Mouse (Mus musculus) liver, embryonic 14.5 days (tissue): ENCODE data around the gene Ptk6. TPM values are rescaled to one million over a fixed set of nuclear protein-coding genes. Genes with fewer than 3 reads are reported as not detected.
A peak's percentile ranks its signal among the peaks of the same experiment; 100 is the strongest.

Experiments used
- ATAC-seq: fragments of 200-750 bp; cut with Nextera tagmentation; 2 replicates; pipeline ENCODE4 v1.8.0; 2017; ENCODE audit warnings: moderate number of reproducible peaks, mild to moderate bottlenecking, moderate library complexity; ENCODE audit not compliant: insufficient read depth
- DNase-seq, 3 experiments: peaks; one replicate each; pipeline ENCODE4 v3.0.0-alpha.2; 2012 to 2013; ENCODE audit warnings: low read depth in 3 of 3, low spot score in 3 of 3
- H3K27ac ChIP-seq: fragments of 300-500 bp; sonication (generic); 2 replicates; pipeline ENCODE4 v1.5.1; 2014; ENCODE audit warnings: moderate library complexity, mild to moderate bottlenecking, control low read depth, inconsistent platforms
- H3K27me3 ChIP-seq: fragments of 300-500 bp; sonication (generic); 2 replicates; pipeline ENCODE4 v1.6.1; 2014; ENCODE audit warnings: mild to moderate bottlenecking, low read length, moderate library complexity; ENCODE audit not compliant: control insufficient read depth, insufficient read depth
- H3K36me3 ChIP-seq: fragments of 300-500 bp; sonication (generic); replicated peaks from 2 replicates; pipeline ENCODE4 v1.6.1; 2014; ENCODE audit warnings: low read depth; ENCODE audit not compliant: control insufficient read depth, insufficient read depth
- H3K4me1 ChIP-seq, 2 experiments: fragments of 200-500 bp in 1 of 2; fragments of 300-500 bp in 1 of 2; sonication (generic) in 1 of 2; replicated peaks; 2 replicates each; pipeline ENCODE4 v1.6.1; 2012 to 2014; ENCODE audit warnings: antibody characterized with exemption in 1 of 2, inconsistent platforms in 1 of 2, low read length in 1 of 2; ENCODE audit not compliant: control insufficient read depth in 2 of 2, insufficient read depth in 2 of 2
- H3K4me2 ChIP-seq: fragments of 300-500 bp; sonication (generic); 2 replicates; pipeline ENCODE4 v1.6.1; 2014; ENCODE audit warnings: low read depth, mild to moderate bottlenecking, control low read depth, moderate library complexity
- H3K4me3 ChIP-seq, 2 experiments: fragments of 200-500 bp in 1 of 2; fragments of 300-500 bp in 1 of 2; sonication (generic) in 1 of 2; 2 replicates each; pipeline ENCODE4 v1.5.1; 2012 to 2014; ENCODE audit warnings: low read depth in 2 of 2, low read length in 2 of 2, mild to moderate bottlenecking in 2 of 2, control low read depth in 1 of 2, inconsistent platforms in 1 of 2, moderate library complexity in 1 of 2; ENCODE audit not compliant: insufficient read depth in 1 of 2
- H3K9ac ChIP-seq: fragments of 300-500 bp; sonication (generic); replicated peaks from 2 replicates; pipeline ENCODE4 v1.6.1; 2014; ENCODE audit warnings: mild to moderate bottlenecking, control low read depth, moderate library complexity
- H3K9me3 ChIP-seq: fragments of 300-500 bp; sonication (generic); 2 replicates; pipeline ENCODE4 v1.6.1; 2016; ENCODE audit warnings: low read length, mixed read lengths; ENCODE audit not compliant: control insufficient read depth
- CTCF ChIP-seq: IDR thresholded peaks from 2 replicates; pipeline ENCODE4 v1.5.1; 2016; ENCODE audit warnings: antibody characterized with exemption, low read depth, control low read depth
- EP300 ChIP-seq: IDR thresholded peaks from 2 replicates; pipeline ENCODE4 v1.6.1; 2016; ENCODE audit warnings: antibody characterized with exemption, low read depth
- WGBS: fragments of 180-500 bp; shearing (Covaris S2); extraction: QIAGEN DNeasy Blood & Tissue Kit; methylation state at CpG from one replicate; pipeline ENCODE4 v1.1.7; 2014; ENCODE audit not compliant: insufficient replicate concordance; 5-methylcytosine and 5-hydroxymethylcytosine counted together
- polyA plus RNA-seq, 2 experiments: library from polyadenylated mRNA; depleted of rRNA in 1 of 2; stranded (reverse) in 1 of 2; unstranded in 1 of 2; fragments of >200 nt; fragmentation: Nextera tagmentation in 1 of 2; extraction: Ambion mirVana in 1 of 2; gene quantifications; 2 replicates each; pipeline versions ENCODE4 v1.2.1 to v1.2.3; 2012 to 2014

Ptk6 gene
- polyA plus RNA-seq, 2 experiments = 0.06 TPM; not detected in 1

- Histone ChIP-seq H3K4me2 (peak overlapping the region; percentile 58), H3K4me1 (no peaks in the 10 kb centered on the region), H3K9ac (no peak overlapping the region), H3K27ac (no peak overlapping the region), H3K36me3 (no peaks in the 10 kb centered on the region), H3K27me3 (peaks cover 18% of the 10 kb centered on the region), H3K9me3 (no peaks in the 10 kb centered on the region), H3K4me3 (peak overlapping the region in 1 of 2 experiments; percentile 15; a peak in 2 of 4 replicates)
- no peak for DNase-seq
- TF ChIP-seq CTCF (no peak), EP300 (no peak)
- ATAC-seq = no peak
- WGBS = 18% methylated on average over 31 of the region's 31 CpGs
Observed at GRCm38 (mm10) chr2:181148318-181148955, 54.2 kb downstream of the Ptk6 start.

DNA sequence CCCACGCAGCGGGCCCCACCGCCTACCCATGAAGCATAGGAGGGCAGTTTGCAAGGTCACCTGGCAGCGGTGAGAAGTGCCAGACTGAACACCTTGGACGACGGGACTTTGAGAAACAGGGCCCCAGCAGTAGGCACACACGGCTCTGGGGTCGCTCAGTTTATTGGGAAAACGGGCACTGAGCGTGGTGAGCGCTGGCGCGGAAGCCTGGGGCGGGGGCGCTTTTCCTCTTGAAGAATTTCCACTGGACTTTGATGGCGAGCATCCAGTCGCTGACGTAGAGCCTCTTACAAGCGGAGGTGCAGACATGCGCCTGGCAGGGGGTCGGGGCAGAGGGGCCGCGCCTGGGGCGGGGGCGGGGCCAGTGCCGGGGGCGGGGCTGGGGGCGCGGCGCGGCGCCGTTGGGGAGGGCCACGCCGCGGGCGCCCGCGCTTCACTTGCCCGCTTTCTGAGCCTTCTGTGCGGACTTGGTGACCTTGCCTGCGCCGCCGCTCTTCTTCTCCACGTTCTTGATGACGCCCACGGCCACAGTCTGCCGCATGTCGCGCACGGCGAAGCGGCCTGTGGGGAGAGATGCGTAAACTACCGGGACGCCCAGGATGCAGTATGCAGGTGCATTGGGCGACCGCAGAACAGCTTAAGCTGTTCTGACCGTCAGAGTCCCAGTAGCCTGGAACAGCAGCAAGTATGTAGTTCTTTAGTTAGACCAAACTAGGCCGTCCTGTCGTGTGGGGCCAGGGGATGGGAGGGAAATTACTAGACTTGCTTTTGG, 54.9 kb downstream of the Ptk6 start:
- ATAC-seq (no peak), DNase-seq (no peak)
- Histone ChIP-seq H3K36me3 (no peaks in the 10 kb centered on the region), H3K27me3 (peaks cover 18% of the 10 kb centered on the region), H3K4me3 (peak overlapping the region; percentile 15 to 32; a peak in 3 of 4 replicates), H3K9me3 (no peaks in the 10 kb centered on the region), H3K27ac (no peak overlapping the region), H3K4me2 (peak overlapping the region; percentile 58), H3K9ac (no peak overlapping the region), H3K4me1 (no peaks in the 10 kb centered on the region)
- WGBS = 1% methylated on average over 56 of the region's 61 CpGs
- no peak for TF ChIP-seq EP300
- TF ChIP-seq CTCF = no peak

DNA sequence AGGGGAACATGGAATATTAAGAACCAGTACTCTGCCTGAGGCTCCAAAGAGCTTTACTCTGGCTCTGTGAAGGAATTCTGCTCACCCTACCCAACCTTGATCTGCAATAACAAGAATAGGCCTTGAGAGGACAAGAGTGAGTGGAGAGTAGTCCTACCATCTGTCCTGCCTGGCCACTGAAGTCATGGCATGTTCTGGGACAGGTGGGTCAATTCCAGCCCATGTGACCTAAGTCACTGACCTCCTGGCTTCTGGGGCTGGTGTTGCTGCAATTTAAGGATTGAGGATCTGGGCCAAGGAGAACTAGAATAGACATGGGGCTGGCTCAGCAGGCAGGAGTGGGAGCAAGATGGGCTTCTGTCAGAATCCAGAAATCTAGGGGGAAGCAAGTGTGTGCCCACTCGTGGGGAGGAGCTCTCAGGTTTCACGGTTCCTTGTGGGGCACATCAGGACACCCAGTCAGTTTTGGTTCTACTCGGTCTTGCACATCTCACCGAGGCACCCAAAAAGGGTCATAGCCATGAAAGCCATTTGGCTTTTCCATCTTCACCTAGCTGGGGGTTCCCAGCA, 55.5 kb downstream of the Ptk6 start:
- Histone ChIP-seq H3K9me3 (no peaks in the 10 kb centered on the region), H3K27me3 (peaks cover 18% of the 10 kb centered on the region), H3K4me1 (no peaks in the 10 kb centered on the region), H3K36me3 (no peaks in the 10 kb centered on the region), H3K4me2 (no peak overlapping the region), H3K9ac (no peak overlapping the region), H3K4me3 (no peak overlapping the region), H3K27ac (no peak overlapping the region)
- 26% methylated on average over 4 of the region's 4 CpGs for WGBS
- ATAC-seq = no peak
- TF ChIP-seq EP300 (no peak), CTCF (no peak)
- no peak for DNase-seq

GRCm38 (mm10) chr2:181144675-181145074, 57.9 kb downstream of the Ptk6 start:
- H3K27ac ChIP-seq = no peak overlapping the region
- H3K36me3 ChIP-seq = no peaks in the 10 kb centered on the region
- H3K4me1 ChIP-seq = no peaks in the 10 kb centered on the region
- peaks cover 18% of the 10 kb centered on the region for H3K27me3 ChIP-seq
- WGBS = 40% methylated on average over 2 of the region's 2 CpGs
- H3K4me3 ChIP-seq = no peak overlapping the region
- no peak overlapping the region for H3K4me2 ChIP-seq
- no peak for ATAC-seq
- TF ChIP-seq CTCF (no peak), EP300 (no peak)
- no peak for DNase-seq
- H3K9me3 ChIP-seq = no peaks in the 10 kb centered on the region
- H3K9ac ChIP-seq = no peak overlapping the region

Other genes with a start within 250 kb of the Ptk6 start
- 1.0 and 1.1 TPM in 2 replicates for gene Nkain4, start 248.1 kb downstream of the Ptk6 start, polyA plus RNA-seq (2012; rRNA removed)
- gene Nkain4, start 248.1 kb downstream of the Ptk6 start, polyA plus RNA-seq (2014; fragmentation: Nextera tagmentation; extraction: Ambion mirVana) = 1.3 and 1.5 TPM in 2 replicates
- gene Arfgap1, start 235.6 kb downstream of the Ptk6 start, polyA plus RNA-seq (2012; rRNA removed) = 14.4 and 20.6 TPM in 2 replicates
- gene Arfgap1, start 235.6 kb downstream of the Ptk6 start, polyA plus RNA-seq (2014; fragmentation: Nextera tagmentation; extraction: Ambion mirVana) = 16.6 and 18.8 TPM in 2 replicates
- 0.11 and 0.20 TPM in 2 replicates for gene Col20a1, start 216.3 kb downstream of the Ptk6 start, polyA plus RNA-seq (2012; rRNA removed)
- 0.04 TPM in 1 of 2 replicates, not detected in the other for gene Col20a1, start 216.3 kb downstream of the Ptk6 start, polyA plus RNA-seq (2014; fragmentation: Nextera tagmentation; extraction: Ambion mirVana)
- gene Chrna4, start 159.2 kb downstream of the Ptk6 start, polyA plus RNA-seq (2012; rRNA removed) = 0.71 and 0.98 TPM in 2 replicates
- gene Chrna4, start 159.2 kb downstream of the Ptk6 start, polyA plus RNA-seq (2014; fragmentation: Nextera tagmentation; extraction: Ambion mirVana) = 0.50 and 1.1 TPM in 2 replicates
- gene Kcnq2, start 67.5 kb downstream of the Ptk6 start, polyA plus RNA-seq (2012; rRNA removed) = 0.06 and 0.16 TPM in 2 replicates
- gene Kcnq2, start 67.5 kb downstream of the Ptk6 start, polyA plus RNA-seq (2014; fragmentation: Nextera tagmentation; extraction: Ambion mirVana) = 0.06 and 0.08 TPM in 2 replicates
- 0.06 TPM in 1 of 2 replicates, not detected in the other for gene Eef1a2, start 45.8 kb downstream of the Ptk6 start, polyA plus RNA-seq (2012; rRNA removed)
- gene Eef1a2, start 45.8 kb downstream of the Ptk6 start, polyA plus RNA-seq (2014; fragmentation: Nextera tagmentation; extraction: Ambion mirVana) = not detected in 2 replicates
- 44.6 and 63.1 TPM in 2 replicates for gene Ppdpf, start 15.5 kb downstream of the Ptk6 start, polyA plus RNA-seq (2012; rRNA removed)
- 115 TPM in 2 replicates for gene Ppdpf, start 15.5 kb downstream of the Ptk6 start, polyA plus RNA-seq (2014; fragmentation: Nextera tagmentation; extraction: Ambion mirVana)
- gene Srms, start 10.4 kb upstream of the Ptk6 start, polyA plus RNA-seq (2012; rRNA removed) = 0.15 and 0.19 TPM in 2 replicates
- 0.22 and 0.39 TPM in 2 replicates for gene Srms, start 10.4 kb upstream of the Ptk6 start, polyA plus RNA-seq (2014; fragmentation: Nextera tagmentation; extraction: Ambion mirVana)
- 0.22 and 0.25 TPM in 2 replicates for gene Fndc11, start 17.2 kb upstream of the Ptk6 start, polyA plus RNA-seq (2012; rRNA removed)
- gene Fndc11, start 17.2 kb upstream of the Ptk6 start, polyA plus RNA-seq (2014; fragmentation: Nextera tagmentation; extraction: Ambion mirVana) = 0.14 and 0.24 TPM in 2 replicates
- 4.2 and 4.6 TPM in 2 replicates for gene Helz2, start 39.2 kb upstream of the Ptk6 start, polyA plus RNA-seq (2012; rRNA removed)
- 1.6 and 2.0 TPM in 2 replicates for gene Helz2, start 39.2 kb upstream of the Ptk6 start, polyA plus RNA-seq (2014; fragmentation: Nextera tagmentation; extraction: Ambion mirVana)
- gene Gmeb2, start 85.2 kb upstream of the Ptk6 start, polyA plus RNA-seq (2012; rRNA removed) = 11.0 and 12.2 TPM in 2 replicates
- 7.6 and 10.3 TPM in 2 replicates for gene Gmeb2, start 85.2 kb upstream of the Ptk6 start, polyA plus RNA-seq (2014; fragmentation: Nextera tagmentation; extraction: Ambion mirVana)
- 0.06 and 1.0 TPM in 2 replicates for gene Stmn3, start 111.7 kb upstream of the Ptk6 start, polyA plus RNA-seq (2012; rRNA removed)
- gene Stmn3, start 111.7 kb upstream of the Ptk6 start, polyA plus RNA-seq (2014; fragmentation: Nextera tagmentation; extraction: Ambion mirVana) = 0.09 TPM in 1 of 2 replicates, not detected in the other
- 39.1 and 40.3 TPM in 2 replicates for gene Rtel1, start 117.0 kb upstream of the Ptk6 start, polyA plus RNA-seq (2012; rRNA removed)
- gene Rtel1, start 117.0 kb upstream of the Ptk6 start, polyA plus RNA-seq (2014; fragmentation: Nextera tagmentation; extraction: Ambion mirVana) = 26.2 and 29.3 TPM in 2 replicates
- 7.7 and 8.8 TPM in 2 replicates for gene Zgpat, start 162.1 kb upstream of the Ptk6 start, polyA plus RNA-seq (2012; rRNA removed)
- 8.4 and 10.5 TPM in 2 replicates for gene Zgpat, start 162.1 kb upstream of the Ptk6 start, polyA plus RNA-seq (2014; fragmentation: Nextera tagmentation; extraction: Ambion mirVana)
- gene Arfrp1, start 162.6 kb upstream of the Ptk6 start, polyA plus RNA-seq (2012; rRNA removed) = 13.3 and 21.1 TPM in 2 replicates
- gene Arfrp1, start 162.6 kb upstream of the Ptk6 start, polyA plus RNA-seq (2014; fragmentation: Nextera tagmentation; extraction: Ambion mirVana) = 14.8 and 16.9 TPM in 2 replicates
- gene Lime1, start 177.3 kb upstream of the Ptk6 start, polyA plus RNA-seq (2012; rRNA removed) = 10.9 and 12.3 TPM in 2 replicates
- gene Lime1, start 177.3 kb upstream of the Ptk6 start, polyA plus RNA-seq (2014; fragmentation: Nextera tagmentation; extraction: Ambion mirVana) = 4.0 and 4.7 TPM in 2 replicates